Mouse (Mus musculus) forebrain, postnatal 0 days (tissue): ENCODE data around the gene Aff1. TPM values are rescaled to one million over a fixed set of nuclear protein-coding genes. Genes with fewer than 3 reads are reported as not detected.

Source experiments
- ATAC-seq: fragments of 200-750 bp; cut with Nextera tagmentation; 2 replicates; pipeline ENCODE4 v1.8.0; 2017; ENCODE audit warnings: mild to moderate bottlenecking, moderate library complexity
- DNase-seq: peaks from one replicate; pipeline ENCODE4 v3.0.0-alpha.2; 2015
- H3K27ac ChIP-seq: fragments of 300-500 bp; sonication (generic); 2 replicates; pipeline ENCODE4 v1.5.1; 2014; ENCODE audit warnings: low read depth, mild to moderate bottlenecking, antibody characterized with exemption, low read length, moderate library complexity, mixed read lengths
- H3K27me3 ChIP-seq: fragments of 300-500 bp; sonication (generic); 2 replicates; pipeline ENCODE4 v1.6.1; 2014; ENCODE audit warnings: mild to moderate bottlenecking, low read length, mixed read lengths; ENCODE audit not compliant: insufficient read depth
- H3K36me3 ChIP-seq: fragments of 300-500 bp; sonication (generic); 2 replicates; pipeline ENCODE4 v1.6.1; 2014; ENCODE audit warnings: mild to moderate bottlenecking, moderate library complexity; ENCODE audit not compliant: insufficient read depth
- H3K4me1 ChIP-seq: fragments of 300-500 bp; sonication (generic); 2 replicates; pipeline ENCODE4 v1.6.1; 2014; ENCODE audit warnings: antibody characterized with exemption; ENCODE audit not compliant: insufficient read depth
- H3K4me2 ChIP-seq: fragments of 300-500 bp; sonication (generic); 2 replicates; pipeline ENCODE4 v1.6.1; 2014; ENCODE audit warnings: low read depth, mild to moderate bottlenecking, moderate library complexity
- H3K4me3 ChIP-seq: fragments of 300-500 bp; sonication (generic); 2 replicates; pipeline ENCODE4 v1.5.1; 2014; ENCODE audit warnings: low read depth, low read length, mixed read lengths
- H3K9ac ChIP-seq: fragments of 300-500 bp; sonication (generic); 2 replicates; pipeline ENCODE4 v1.6.1; 2014; ENCODE audit warnings: mild to moderate bottlenecking
- H3K9me3 ChIP-seq: fragments of 300-500 bp; sonication (generic); 2 replicates; pipeline ENCODE4 v1.6.1; 2016; ENCODE audit warnings: low read length
- CTCF ChIP-seq: sonication (generic); IDR thresholded peaks from 2 replicates; pipeline ENCODE4 v1.5.1; 2016; ENCODE audit warnings: antibody characterized with exemption, control low read depth, low read depth
- WGBS: fragments of 180-500 bp; shearing (Covaris S2); extraction: QIAGEN DNeasy Blood & Tissue Kit; methylation state at CpG from one replicate; pipeline ENCODE4 v1.1.7; 2014; 5-methylcytosine and 5-hydroxymethylcytosine counted together
- polyA plus RNA-seq: library from polyadenylated mRNA; unstranded; fragments of >200 nt; fragmentation: Nextera tagmentation; extraction: Ambion mirVana; gene quantifications from 2 replicates; pipeline ENCODE4 v1.2.1, GENCODE M21; 2015
- total RNA-seq: library from RNA; depleted of rRNA; stranded (reverse); fragments of >200 nt; gene quantifications from 2 replicates; pipeline ENCODE4 v1.2.3, GENCODE M21; 2014

The Aff1 gene
- total and polyA plus RNA-seq, 2 experiments from 2014 or later: 1.0 to 4.0 TPM

DNA sequence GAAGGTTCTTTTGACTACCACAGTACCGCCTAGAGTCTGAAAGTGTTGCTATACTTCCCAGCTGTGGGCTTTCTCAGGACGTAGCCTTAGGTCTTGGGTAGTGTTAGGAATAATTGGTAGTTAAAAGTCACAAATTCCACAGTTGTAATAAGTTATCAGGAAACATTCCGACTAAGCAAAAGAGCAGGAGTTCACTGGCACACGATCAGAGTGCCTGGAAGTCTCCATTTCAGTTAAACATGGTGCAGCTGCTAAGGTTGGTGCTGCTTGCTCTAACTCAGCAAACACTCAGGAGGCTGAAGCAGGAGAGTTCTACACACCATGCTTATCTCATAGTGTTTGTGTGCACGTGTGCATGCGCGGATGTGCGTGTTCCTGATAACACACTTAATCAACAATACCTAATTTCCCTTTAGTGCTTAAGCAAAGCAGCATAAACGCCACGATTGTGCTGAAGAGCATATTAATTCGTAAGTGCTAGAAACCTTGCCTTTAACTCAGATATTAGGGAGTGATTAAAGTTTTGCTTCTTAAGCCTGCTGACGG is 121.9 kb downstream of the Aff1 start:
- Histone ChIP-seq H3K4me2 (no peak overlapping the region), H3K4me3 (no peak overlapping the region), H3K9me3 (no peaks in the 10 kb centered on the region), H3K36me3 (no peaks in the 10 kb centered on the region), H3K27ac (no peak overlapping the region), H3K9ac (no peak overlapping the region), H3K4me1 (no peaks in the 10 kb centered on the region), H3K27me3 (no peaks in the 10 kb centered on the region)
- 87% methylated on average over 12 of the region's 12 CpGs for WGBS
- DNase-seq (no peak), ATAC-seq (no peak)
- TF ChIP-seq CTCF: no peak

DNA sequence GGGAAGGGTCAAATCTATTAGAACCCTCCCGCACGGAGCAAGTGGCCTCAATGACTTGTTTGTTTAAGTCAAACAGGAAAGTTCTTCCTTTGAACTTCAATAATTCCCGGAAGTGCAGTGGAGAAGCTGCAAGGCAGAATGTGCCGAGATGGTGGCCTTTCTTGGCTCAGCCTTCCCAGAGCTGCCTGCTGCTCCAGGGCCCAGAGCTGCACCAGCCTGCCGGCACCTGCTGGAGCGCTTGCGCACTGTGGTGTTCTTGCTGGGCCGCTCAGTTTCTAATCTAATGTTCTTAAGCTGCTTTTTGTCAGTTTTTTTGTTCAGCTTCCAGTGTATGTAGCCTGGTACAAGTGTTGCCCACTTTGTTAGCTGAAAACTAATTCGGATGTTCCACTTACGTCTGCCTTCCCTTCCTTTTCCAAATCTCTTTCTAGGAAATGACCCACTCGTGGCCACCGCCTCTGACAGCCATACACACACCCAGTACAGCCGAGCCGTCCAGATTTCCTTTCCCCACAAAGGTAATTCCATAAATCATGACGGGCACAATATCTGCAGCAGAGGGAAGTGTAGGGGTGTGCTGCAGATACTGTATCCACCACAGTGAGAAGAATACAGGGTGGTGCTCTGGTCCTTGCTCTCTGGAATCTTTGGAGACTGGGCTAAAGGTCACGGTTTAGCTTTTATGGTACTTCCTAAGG is 122.5 kb downstream of the Aff1 start:
- Histone ChIP-seq H3K9me3 (no peaks in the 10 kb centered on the region), H3K4me2 (no peak overlapping the region), H3K36me3 (no peaks in the 10 kb centered on the region), H3K27ac (no peak overlapping the region), H3K9ac (no peak overlapping the region), H3K4me1 (no peaks in the 10 kb centered on the region), H3K4me3 (no peak overlapping the region), H3K27me3 (no peaks in the 10 kb centered on the region)
- 56% methylated on average over 16 of the region's 16 CpGs for WGBS
- no peak for TF ChIP-seq CTCF
- DNase-seq (peak; percentile 13), ATAC-seq (no peak)

DNA sequence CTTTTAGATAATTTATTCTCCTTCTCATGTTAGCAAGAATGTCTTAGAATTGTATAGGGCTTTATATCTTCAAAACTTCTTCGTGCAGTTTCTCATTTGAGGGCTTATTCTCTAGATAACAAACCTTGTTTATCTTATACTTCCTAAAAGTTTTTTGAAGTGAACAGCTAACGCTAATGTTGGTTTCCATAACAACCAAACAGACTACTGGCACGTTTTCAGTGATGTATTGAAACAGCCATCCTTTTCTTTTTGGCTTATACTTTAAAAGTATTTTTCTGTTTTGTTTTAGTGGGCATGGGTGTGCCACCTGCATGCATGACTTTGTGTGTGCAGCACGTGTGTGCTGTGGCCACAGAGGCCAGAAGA is 123.1 kb downstream of the Aff1 start:
- H3K36me3 ChIP-seq: no peaks in the 10 kb centered on the region
- no peak for TF ChIP-seq CTCF
- DNase-seq: no peak
- no peak for ATAC-seq
- no peaks in the 10 kb centered on the region for H3K9me3 ChIP-seq
- no peaks in the 10 kb centered on the region for H3K27me3 ChIP-seq
- H3K4me2 ChIP-seq: no peak overlapping the region
- no peak overlapping the region for H3K9ac ChIP-seq
- WGBS: 32% methylated on average over 4 of the region's 4 CpGs
- H3K4me1 ChIP-seq: no peaks in the 10 kb centered on the region
- no peak overlapping the region for H3K4me3 ChIP-seq
- no peak overlapping the region for H3K27ac ChIP-seq

DNA sequence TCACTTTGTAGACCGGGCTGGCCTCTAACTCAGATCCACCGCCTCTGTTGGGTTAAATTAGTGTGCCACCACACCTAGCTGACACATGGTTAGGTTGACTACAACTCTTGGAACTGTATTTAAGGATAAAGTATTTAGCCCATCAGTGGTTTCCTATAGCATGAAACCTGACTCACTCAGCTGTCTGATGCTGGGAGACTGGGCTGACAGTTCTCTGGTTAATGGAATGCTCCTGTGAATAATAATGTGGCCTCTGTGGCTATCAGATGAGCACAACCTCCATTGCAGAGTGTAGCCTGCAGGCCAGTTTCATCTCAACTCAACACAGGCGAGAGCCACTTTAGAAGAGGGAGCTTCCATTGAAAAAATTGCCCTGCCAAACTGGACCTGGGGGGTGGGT is 124.5 kb downstream of the Aff1 start:
- no peaks in the 10 kb centered on the region for H3K9me3 ChIP-seq
- no peaks in the 10 kb centered on the region for H3K4me1 ChIP-seq
- no peak overlapping the region for H3K27ac ChIP-seq
- DNase-seq (no peak), ATAC-seq (no peak)
- 87% methylated on average over 3 of the region's 3 CpGs for WGBS
- no peaks in the 10 kb centered on the region for H3K27me3 ChIP-seq
- no peaks in the 10 kb centered on the region for H3K36me3 ChIP-seq
- H3K9ac ChIP-seq: no peak overlapping the region
- no peak overlapping the region for H3K4me3 ChIP-seq
- TF ChIP-seq CTCF: no peak
- no peak overlapping the region for H3K4me2 ChIP-seq

DNA sequence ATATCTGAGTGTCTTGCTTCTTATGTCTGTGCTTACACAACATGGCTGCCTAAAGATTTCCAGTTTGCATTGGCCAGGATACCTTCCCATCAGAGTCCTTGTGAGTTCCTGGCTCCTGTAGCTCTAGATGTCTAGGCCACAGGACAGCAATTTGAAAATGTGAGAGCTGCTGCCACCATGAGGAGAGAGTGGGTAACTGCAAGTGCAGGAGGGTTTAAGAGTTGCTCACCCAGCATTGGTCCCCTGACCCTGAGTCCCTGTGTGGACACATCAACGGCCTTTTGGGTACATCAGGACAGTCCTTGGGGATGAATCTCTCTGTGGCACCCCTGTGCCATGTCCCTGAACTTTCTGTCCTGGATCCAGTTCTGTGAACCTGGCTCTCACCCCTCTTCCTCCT is 125.6 kb downstream of the Aff1 start:
- H3K4me1 ChIP-seq: no peaks in the 10 kb centered on the region
- DNase-seq: peak; percentile 80
- TF ChIP-seq CTCF: peak; percentile 94
- no peak overlapping the region for H3K9ac ChIP-seq
- H3K36me3 ChIP-seq: no peaks in the 10 kb centered on the region
- no peak overlapping the region for H3K4me3 ChIP-seq
- ATAC-seq: peak; percentile 52; the same call in 1 of the 2 replicates
- no peaks in the 10 kb centered on the region for H3K9me3 ChIP-seq
- H3K4me2 ChIP-seq: no peak overlapping the region
- WGBS: 12% methylated on average over 1 of the region's 1 CpGs
- no peaks in the 10 kb centered on the region for H3K27me3 ChIP-seq
- H3K27ac ChIP-seq: no peak overlapping the region

DNA sequence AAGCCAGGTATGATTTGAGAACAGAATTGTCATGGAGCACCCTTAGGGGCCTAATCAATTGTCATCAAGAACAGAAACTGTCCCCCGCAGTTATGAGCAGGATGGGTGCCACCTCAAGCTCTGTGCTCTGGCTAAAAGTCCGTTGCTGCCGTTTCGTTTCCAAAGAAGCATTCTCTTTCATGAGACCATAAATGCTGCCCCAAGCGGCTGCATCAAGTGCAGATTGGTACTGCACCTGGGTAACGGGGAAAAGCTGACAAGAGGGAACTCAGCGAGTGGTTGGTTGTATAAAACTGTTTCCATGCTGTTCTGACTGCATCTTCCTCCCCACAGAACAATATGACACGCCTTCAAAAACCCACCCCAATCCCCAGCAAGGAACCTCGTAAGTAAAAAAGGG is 126.4 kb downstream of the Aff1 start:
- DNase-seq (no peak), ATAC-seq (no peak)
- no peaks in the 10 kb centered on the region for H3K9me3 ChIP-seq
- H3K36me3 ChIP-seq: no peaks in the 10 kb centered on the region
- 77% methylated on average over 9 of the region's 9 CpGs for WGBS
- H3K4me1 ChIP-seq: no peaks in the 10 kb centered on the region
- H3K4me3 ChIP-seq: no peak overlapping the region
- H3K27ac ChIP-seq: no peak overlapping the region
- H3K9ac ChIP-seq: no peak overlapping the region
- H3K4me2 ChIP-seq: no peak overlapping the region
- H3K27me3 ChIP-seq: no peaks in the 10 kb centered on the region
- 0 out of 2 replicates have a peak, but pooled peaks have one; percentile 19 for TF ChIP-seq CTCF

DNA sequence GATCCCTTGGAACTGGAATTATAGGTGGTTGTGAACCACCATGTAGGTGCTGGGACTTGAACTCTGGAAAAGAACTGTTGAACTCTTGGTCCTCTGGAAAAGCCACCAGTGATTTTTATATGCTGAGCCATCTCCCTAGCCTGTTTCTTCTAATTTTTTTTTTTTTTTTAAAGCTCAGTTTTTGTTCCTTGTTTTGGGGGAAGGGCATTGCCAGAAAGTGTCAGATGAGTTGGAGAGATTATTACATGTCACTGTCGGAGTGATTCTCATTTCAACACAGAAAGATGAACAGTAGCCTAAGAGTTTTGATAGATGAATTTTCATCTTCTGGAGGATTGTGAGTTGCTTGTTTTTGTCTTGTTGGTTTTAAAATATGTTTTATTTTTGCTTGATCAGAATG is 127.5 kb downstream of the Aff1 start:
- Histone ChIP-seq H3K27me3 (no peaks in the 10 kb centered on the region), H3K4me1 (no peaks in the 10 kb centered on the region), H3K27ac (no peak overlapping the region), H3K4me2 (no peak overlapping the region), H3K36me3 (no peaks in the 10 kb centered on the region), H3K9ac (no peak overlapping the region), H3K9me3 (no peaks in the 10 kb centered on the region), H3K4me3 (no peak overlapping the region)
- TF ChIP-seq CTCF: no peak
- no peak for ATAC-seq
- 82% methylated on average over 1 of the region's 1 CpGs for WGBS
- DNase-seq: no peak
